Mouse (Mus musculus): ENCODE results near the gene Cntn1. TPM values are rescaled to one million over a fixed set of nuclear protein-coding genes. Genes with fewer than 3 reads are reported as not detected.

The Cntn1 gene
- polyA plus RNA-seq, 1 experiment from 2014 or later, result 55.7 TPM

DNA sequence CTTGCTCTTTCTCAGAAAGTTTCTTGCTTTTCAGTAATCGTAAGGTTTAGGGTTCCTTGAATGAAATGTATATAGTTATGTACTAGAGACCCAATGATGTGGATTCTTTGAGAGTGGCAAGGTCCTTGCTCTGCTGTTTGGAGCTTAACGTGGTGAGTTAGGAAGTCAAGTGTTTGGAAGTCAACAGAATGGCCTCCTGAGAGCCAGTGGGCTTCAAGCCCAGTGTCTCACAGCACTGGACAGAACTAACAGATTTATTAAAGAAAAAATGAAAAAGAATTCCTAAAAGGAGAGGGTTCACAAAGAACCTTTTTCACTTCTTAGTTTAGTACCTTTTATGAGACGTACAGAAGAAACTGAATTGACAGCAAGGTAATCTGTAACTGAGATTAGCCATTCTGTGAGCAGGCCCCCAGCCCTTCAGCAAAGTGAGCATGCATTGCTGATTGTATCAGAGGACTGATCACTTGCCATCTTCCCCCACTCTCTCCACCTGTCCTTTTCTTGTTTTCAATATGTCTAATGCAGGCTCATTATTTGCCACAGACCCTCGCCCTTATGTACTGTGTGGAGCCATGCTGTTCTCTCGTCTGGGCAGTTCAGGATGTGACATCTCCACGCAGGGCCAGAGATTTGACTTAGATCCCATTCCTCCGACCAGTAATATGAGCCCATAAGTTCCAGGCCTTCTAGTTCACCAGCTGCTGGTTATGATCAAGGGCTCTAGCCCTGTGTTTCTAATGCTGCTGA is 159.7 kb downstream of the Cntn1 start:
- H3K4me2 ChIP-seq, result no peak overlapping the region
- no peaks in the 10 kb centered on the region for H3K27me3 ChIP-seq (replicated peaks)
- no peak overlapping the region for H3K27ac ChIP-seq
- no peaks in the 10 kb centered on the region for H3K9me3 ChIP-seq
- no peaks in the 10 kb centered on the region for H3K36me3 ChIP-seq (replicated peaks)
- no peaks in the 10 kb centered on the region for H3K4me1 ChIP-seq
- no peak for ATAC-seq (replicated peaks)
- H3K4me3 ChIP-seq, result no peak overlapping the region
- 90% methylated on average over 7 of the region's 7 CpGs for WGBS
- no peak overlapping the region for H3K9ac ChIP-seq

DNA sequence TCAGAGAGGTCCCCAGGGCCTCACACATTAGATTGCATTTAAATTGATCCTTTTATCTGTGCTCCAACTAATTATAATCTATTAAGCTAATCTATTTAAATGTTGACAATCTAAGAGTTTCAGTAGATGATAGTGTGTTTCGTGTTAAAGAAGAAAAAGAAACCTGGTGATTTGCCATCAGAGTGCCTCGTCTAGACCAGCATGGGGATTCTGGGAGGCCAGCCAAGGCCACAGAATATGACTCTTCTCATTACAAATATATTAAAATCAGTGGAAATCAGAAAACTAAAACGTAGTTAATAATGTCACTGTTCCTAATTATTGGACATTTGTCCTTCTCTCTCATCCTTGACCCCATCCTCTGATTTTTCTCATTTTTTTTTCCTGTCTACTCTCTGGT is 164.9 kb downstream of the Cntn1 start:
- no peaks in the 10 kb centered on the region for H3K27me3 ChIP-seq (replicated peaks)
- no peaks in the 10 kb centered on the region for H3K36me3 ChIP-seq (replicated peaks)
- no peak for ATAC-seq (replicated peaks)
- no peak overlapping the region for H3K9ac ChIP-seq
- no peaks in the 10 kb centered on the region for H3K4me1 ChIP-seq
- 65% methylated on average over 3 of the region's 3 CpGs for WGBS
- no peak overlapping the region for H3K4me2 ChIP-seq
- no peak overlapping the region for H3K4me3 ChIP-seq
- no peaks in the 10 kb centered on the region for H3K9me3 ChIP-seq
- H3K27ac ChIP-seq, result no peak overlapping the region

DNA sequence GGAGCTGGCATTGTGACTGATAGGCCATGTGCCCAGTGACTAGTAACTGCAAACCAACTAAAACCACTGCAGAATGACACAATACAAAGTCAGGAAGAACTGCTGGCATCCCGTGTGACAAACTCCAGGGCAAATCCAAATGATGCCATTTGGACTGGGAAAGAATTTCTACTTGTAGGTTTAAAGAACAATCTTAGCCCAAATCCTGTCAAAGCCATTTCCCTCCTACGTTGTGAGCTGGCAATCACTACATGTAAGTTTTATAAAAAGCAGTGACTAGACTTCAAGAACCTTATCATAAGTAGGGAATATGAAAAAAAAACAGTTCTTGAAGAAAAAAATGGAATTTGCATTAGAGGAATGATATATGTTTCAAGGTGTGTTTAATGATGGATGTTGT is 170.5 kb downstream of the Cntn1 start:
- Histone ChIP-seq H3K4me1 (no peaks in the 10 kb centered on the region), H3K27ac (no peak overlapping the region), H3K9ac (no peak overlapping the region), H3K9me3 (no peaks in the 10 kb centered on the region), H3K4me2 (no peak overlapping the region), H3K4me3 (no peak overlapping the region), H3K27me3 (replicated peaks) (no peaks in the 10 kb centered on the region), H3K36me3 (replicated peaks) (no peaks in the 10 kb centered on the region)
- no peak for ATAC-seq (replicated peaks)
- WGBS, result 80% methylated on average over 2 of the region's 2 CpGs

DNA sequence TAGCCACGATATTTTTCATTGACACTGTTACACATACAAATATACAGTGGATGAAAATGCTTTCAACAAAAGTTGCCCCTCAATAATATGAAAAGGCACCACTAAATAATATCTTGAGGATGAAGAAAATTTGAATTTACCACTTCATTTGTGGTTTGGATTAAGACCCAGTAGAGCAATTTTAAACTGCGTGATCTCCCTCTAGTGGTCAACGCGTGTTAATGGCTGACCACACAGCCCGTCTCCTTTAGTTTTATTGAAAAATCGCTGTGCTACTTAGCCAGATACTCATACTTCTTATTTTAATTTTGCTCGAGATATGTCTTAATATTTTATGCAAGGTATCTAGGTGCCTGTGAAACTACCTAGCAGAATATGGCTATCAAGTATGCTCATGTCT is 180.4 kb downstream of the Cntn1 start:
- Histone ChIP-seq H3K4me1 (no peaks in the 10 kb centered on the region), H3K36me3 (replicated peaks) (no peaks in the 10 kb centered on the region), H3K27ac (no peak overlapping the region), H3K9me3 (no peaks in the 10 kb centered on the region), H3K4me2 (no peak overlapping the region), H3K27me3 (replicated peaks) (no peaks in the 10 kb centered on the region), H3K4me3 (no peak overlapping the region), H3K9ac (no peak overlapping the region)
- 21% methylated on average over 7 of the region's 7 CpGs for WGBS
- ATAC-seq (replicated peaks), result no peak

DNA sequence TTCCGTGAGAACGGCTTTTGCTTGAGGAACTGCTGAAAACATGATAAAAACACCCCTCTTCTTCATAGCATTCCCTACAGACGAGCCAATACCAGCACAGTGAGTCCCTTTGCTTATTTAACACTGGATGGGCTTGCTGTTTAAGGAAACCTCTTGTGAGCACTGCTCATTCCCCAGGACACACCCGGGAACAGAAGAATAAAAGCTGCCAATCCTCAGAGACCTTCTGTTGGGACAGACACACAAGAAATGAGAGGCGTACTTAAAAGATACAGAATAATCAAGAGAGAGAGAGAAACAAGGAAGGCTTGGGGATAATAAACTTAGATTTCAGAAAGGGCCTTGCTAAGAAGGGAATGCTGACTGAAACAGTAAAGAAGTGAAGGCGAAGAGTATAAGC is 184.9 kb downstream of the Cntn1 start:
- Histone ChIP-seq H3K36me3 (replicated peaks) (no peaks in the 10 kb centered on the region), H3K27ac (no peak overlapping the region), H3K4me2 (no peak overlapping the region), H3K9me3 (no peaks in the 10 kb centered on the region), H3K9ac (no peak overlapping the region), H3K27me3 (replicated peaks) (no peaks in the 10 kb centered on the region), H3K4me3 (no peak overlapping the region), H3K4me1 (no peaks in the 10 kb centered on the region)
- ATAC-seq (replicated peaks), result no peak
- WGBS, result 77% methylated on average over 6 of the region's 6 CpGs

DNA sequence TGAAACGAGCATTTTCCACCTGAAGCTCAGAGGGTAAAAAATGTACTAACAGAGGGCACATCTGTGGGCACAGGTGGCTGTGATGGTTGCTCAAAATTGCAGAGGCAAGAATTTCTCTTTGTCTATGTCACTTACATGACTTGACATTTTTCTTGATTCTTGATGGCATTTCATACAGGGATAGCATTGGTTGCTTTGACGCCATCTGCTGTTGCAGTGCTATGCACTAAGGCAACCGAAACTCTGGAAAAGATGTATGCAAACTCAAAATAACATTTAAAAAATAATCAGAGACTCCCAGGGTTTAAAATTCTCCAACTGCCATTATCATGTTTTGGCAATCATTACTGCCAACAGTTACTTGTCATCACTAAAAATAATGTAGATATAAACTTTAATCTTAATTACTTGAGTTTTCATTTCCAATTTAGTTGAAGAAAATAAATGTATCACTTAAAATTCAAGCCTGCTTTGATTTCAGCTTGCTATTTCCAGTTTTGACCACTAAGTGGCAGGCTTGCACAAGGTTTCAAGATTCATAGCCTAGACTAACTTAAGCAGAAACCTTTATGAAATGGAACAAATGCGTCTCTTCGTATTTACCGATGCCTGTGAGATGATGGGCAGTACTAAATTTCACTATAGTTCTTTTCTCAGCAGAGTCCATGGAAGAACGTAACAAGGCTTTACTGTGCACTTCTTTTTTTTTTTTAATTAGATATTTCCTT is 214.2 kb downstream of the Cntn1 start:
- Histone ChIP-seq H3K9me3 (no peaks in the 10 kb centered on the region), H3K36me3 (replicated peaks) (no peaks in the 10 kb centered on the region), H3K4me2 (peak overlapping the region; percentile 20; the same call in 1 of the 2 replicates), H3K27me3 (replicated peaks) (no peaks in the 10 kb centered on the region), H3K4me1 (no peaks in the 10 kb centered on the region), H3K9ac (no peak overlapping the region), H3K4me3 (no peak overlapping the region), H3K27ac (no peak overlapping the region)
- 24% methylated on average over 7 of the region's 7 CpGs for WGBS
- ATAC-seq (replicated peaks), result no peak

DNA sequence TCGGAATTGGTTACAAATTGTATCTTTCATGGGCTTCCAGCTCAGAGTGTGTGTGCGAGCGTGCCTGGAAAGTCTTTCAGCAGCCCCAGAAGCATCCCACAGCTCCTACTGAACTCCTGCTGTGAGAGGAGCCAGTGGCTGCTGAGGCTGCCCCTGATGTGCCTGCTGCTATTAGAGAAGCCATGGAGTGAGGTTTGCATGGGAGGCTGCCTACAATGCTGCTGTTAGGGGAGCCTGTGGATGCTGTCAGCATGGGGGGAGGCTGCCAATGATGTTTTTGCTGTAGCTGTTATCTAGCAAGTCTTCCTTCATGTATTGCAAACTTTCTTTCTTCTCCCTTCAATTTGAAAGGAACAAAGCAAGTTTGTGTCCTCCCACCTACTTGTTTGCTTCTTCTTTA is 217.4 kb downstream of the Cntn1 start:
- H3K27ac ChIP-seq, result no peak overlapping the region
- no peak overlapping the region for H3K4me2 ChIP-seq
- no peaks in the 10 kb centered on the region for H3K9me3 ChIP-seq
- H3K9ac ChIP-seq, result no peak overlapping the region
- no peaks in the 10 kb centered on the region for H3K4me1 ChIP-seq
- H3K27me3 ChIP-seq (replicated peaks), result no peaks in the 10 kb centered on the region
- WGBS, result 39% methylated on average over 3 of the region's 3 CpGs
- H3K36me3 ChIP-seq (replicated peaks), result no peaks in the 10 kb centered on the region
- no peak overlapping the region for H3K4me3 ChIP-seq
- no peak for ATAC-seq (replicated peaks)

DNA sequence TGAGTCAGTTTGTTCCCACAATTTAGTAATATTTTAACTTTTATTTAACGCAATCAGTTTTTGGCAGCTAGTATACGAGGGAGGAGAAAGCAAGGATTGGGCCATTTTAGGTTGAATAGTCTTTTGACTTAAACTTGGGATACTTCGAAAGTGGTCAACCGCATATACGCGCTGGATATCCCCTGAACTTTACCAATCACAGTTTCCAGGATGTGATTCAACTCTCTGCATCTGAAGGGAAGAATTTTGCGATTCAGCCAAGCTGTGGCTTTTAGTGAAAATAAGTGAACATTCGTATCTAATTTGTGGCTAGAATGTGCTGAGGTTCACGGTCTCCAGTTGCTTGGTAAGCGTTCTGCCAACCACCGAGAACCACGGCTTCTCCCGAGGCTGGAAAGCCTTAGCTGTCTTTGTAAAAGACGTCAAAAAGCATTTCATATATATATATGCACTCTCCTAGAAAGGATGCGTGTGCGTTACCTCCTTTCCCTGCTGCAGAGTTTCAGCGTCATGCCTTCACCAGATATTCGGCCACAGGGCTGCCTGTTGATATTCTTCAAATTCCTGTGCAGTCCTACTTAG is 217.9 kb downstream of the Cntn1 start:
- Histone ChIP-seq H3K9ac (no peak overlapping the region), H3K9me3 (no peaks in the 10 kb centered on the region), H3K36me3 (replicated peaks) (no peaks in the 10 kb centered on the region), H3K4me2 (no peak overlapping the region), H3K27me3 (replicated peaks) (no peaks in the 10 kb centered on the region), H3K4me1 (no peaks in the 10 kb centered on the region), H3K4me3 (no peak overlapping the region), H3K27ac (no peak overlapping the region)
- no peak for ATAC-seq (replicated peaks)
- WGBS, result 88% methylated on average over 18 of the region's 18 CpGs

DNA sequence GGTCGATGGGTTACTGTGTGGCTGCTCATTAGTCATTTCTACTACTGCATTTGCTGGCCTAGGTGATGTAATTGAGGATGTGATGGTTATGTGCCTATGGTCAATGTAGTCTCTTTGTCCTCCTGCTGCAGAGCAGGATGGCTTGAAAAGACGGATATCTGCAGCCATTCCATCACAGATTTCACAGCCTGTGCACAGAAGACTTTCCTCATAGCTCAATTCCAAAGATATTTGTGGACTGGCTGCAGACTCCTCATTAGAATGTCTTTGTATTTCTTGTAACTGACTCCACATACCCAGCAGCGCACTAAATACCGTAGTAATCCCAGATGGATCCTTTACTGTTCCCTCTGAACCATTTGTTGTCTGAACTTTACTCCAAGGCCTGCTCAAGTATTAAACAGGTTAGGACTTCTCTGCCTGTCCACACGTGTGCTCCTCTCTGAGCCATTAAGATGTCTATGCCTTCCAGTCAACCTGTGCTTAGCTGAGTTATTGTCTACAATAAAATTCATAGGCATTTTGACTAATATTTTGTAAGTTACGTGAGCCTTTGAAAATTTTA is 220.9 kb downstream of the Cntn1 start:
- Histone ChIP-seq H3K36me3 (replicated peaks) (no peaks in the 10 kb centered on the region), H3K4me2 (no peak overlapping the region), H3K9ac (no peak overlapping the region), H3K4me1 (no peaks in the 10 kb centered on the region), H3K9me3 (no peaks in the 10 kb centered on the region), H3K27me3 (replicated peaks) (no peaks in the 10 kb centered on the region), H3K4me3 (no peak overlapping the region), H3K27ac (no peak overlapping the region)
- 84% methylated on average over 6 of the region's 6 CpGs for WGBS
- ATAC-seq (replicated peaks), result no peak

DNA sequence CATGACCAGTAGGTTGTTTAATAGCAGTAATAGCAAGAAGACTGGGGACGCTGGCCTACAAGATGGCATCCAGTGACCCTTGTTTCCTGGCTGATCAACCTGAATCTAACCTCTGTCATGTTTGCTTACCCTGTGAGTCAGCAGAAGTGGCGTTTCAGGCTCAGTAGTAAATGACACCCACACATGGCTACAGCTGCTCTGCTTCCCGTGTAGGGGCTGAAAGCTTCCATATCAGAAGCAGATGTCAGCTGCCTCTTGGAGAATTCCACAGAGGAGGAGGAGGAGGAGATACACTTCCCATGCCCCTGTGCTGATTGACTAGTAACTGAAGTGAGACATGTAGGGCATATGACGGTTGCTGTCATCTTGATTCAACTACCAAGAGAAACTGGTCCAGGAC is 225.9 kb downstream of the Cntn1 start:
- Histone ChIP-seq H3K27me3 (replicated peaks) (no peaks in the 10 kb centered on the region), H3K4me3 (no peak overlapping the region), H3K9me3 (no peaks in the 10 kb centered on the region), H3K36me3 (replicated peaks) (no peaks in the 10 kb centered on the region), H3K9ac (no peak overlapping the region), H3K4me1 (no peaks in the 10 kb centered on the region), H3K27ac (no peak overlapping the region), H3K4me2 (no peak overlapping the region)
- no peak for ATAC-seq (replicated peaks)
- WGBS, result 71% methylated on average over 4 of the region's 4 CpGs

DNA sequence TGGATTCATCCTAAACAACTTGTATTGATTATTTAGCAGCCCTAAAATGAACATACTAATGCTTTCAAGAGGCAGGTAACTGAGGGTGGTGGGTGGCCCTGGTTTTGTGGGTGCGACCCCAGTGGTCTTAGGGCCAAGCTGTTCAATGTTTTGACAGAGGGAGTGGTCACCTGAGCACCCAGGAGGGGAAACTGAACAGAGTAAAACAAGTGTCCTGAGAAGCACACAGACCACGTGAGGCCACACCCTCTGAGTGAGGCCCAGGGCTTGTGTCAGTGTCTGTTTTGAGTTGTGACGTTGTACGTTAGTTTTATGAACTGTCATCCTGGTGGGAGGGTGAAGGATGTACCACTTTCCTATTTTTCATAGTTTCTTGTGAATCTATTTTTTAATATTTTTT is 227.0 kb downstream of the Cntn1 start:
- 87% methylated on average over 4 of the region's 4 CpGs for WGBS
- Histone ChIP-seq H3K27me3 (replicated peaks) (no peaks in the 10 kb centered on the region), H3K9me3 (no peaks in the 10 kb centered on the region), H3K27ac (no peak overlapping the region), H3K4me2 (no peak overlapping the region), H3K9ac (no peak overlapping the region), H3K36me3 (replicated peaks) (no peaks in the 10 kb centered on the region), H3K4me1 (no peaks in the 10 kb centered on the region), H3K4me3 (no peak overlapping the region)
- ATAC-seq (replicated peaks), result no peak

DNA sequence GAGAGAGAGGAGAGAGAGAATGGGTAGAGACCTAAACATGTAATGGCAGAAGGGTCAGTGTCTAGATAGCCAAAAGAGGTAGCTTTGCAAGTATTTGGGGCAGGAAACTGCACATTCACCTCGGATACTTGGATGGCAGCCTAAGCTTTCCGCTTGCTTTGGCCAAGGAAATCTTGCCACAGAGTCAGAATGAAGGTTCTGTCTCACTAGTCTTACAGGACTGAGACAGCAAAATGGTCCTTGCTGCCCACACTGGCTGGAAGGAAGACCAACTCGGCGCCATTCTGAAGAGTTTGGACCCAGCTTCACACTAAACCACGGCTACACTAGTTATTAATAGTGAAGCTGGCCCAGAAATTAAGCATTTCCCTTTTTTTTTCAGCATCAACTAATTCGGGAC is 230.0 kb downstream of the Cntn1 start:
- H3K4me1 ChIP-seq, result no peaks in the 10 kb centered on the region
- no peaks in the 10 kb centered on the region for H3K27me3 ChIP-seq (replicated peaks)
- H3K4me3 ChIP-seq, result no peak overlapping the region
- no peak overlapping the region for H3K27ac ChIP-seq
- no peaks in the 10 kb centered on the region for H3K36me3 ChIP-seq (replicated peaks)
- no peak overlapping the region for H3K9ac ChIP-seq
- H3K9me3 ChIP-seq, result no peaks in the 10 kb centered on the region
- H3K4me2 ChIP-seq, result no peak overlapping the region
- ATAC-seq (replicated peaks), result no peak
- 90% methylated on average over 6 of the region's 6 CpGs for WGBS

All from midbrain, embryonic 15.5 days (tissue).